Mouse (Mus musculus): ENCODE results near the gene Cops6. TPM values are rescaled to one million over a fixed set of nuclear protein-coding genes. Genes with fewer than 3 reads are reported as not detected.
A peak's percentile ranks its signal among the peaks of the same experiment; 100 is the strongest.

Gene Cops6
- polyA plus RNA-seq, 1 experiment from 2014 or later, result 348 TPM

GRCm38 (mm10) chr5:138199576-138199975 is 38.7 kb downstream of the Cops6 start:
- no peak for DNase-seq (ENCODE audit: extremely low spot score, low spot score)

DNA sequence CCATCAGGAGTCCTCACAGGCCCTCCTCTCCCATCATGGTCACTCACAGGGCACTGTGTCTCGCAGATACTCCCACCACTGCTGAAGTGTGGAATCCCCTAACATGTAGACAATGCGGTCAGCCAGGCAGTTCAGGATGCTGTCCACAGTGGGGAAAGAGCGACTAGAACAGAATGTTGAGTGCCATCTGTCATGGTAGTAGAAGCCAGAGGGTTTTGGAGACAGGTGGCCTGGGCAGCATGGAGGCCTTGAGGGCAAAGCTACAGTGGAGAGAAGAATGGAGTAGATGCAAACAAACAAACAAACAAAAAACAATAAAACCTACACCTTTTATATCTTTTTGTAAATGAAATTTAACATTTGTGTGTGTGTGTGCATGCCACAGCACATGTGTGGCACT is 41.2 kb downstream of the Cops6 start:
- peaks cover 14% of the 10 kb centered on the region; the same call in 1 of the 2 replicates for H3K9me3 ChIP-seq
- no peak for DNase-seq (ENCODE audit: extremely low spot score, low spot score)

More at GRCm38 (mm10) chr5:138199576-138199975, 38.7 kb downstream of the Cops6 start:
- H3K27me3 ChIP-seq (ENCODE audit: poor library complexity, severe bottlenecking), result no peaks in the 10 kb centered on the region
- no peak overlapping the region for H3K27ac ChIP-seq
- no peaks in the 10 kb centered on the region for H3K36me3 ChIP-seq (replicated peaks)
- H3K4me3 ChIP-seq, result no peak overlapping the region
- peaks cover 10% of the 10 kb centered on the region for H3K4me1 ChIP-seq
- 28% methylated on average over 1 of the region's 1 CpGs for WGBS
- H3K9me3 ChIP-seq, result peaks cover 7% of the 10 kb centered on the region; the same call in 1 of the 2 replicates

GRCm38 (mm10) chr5:138207253-138207652 is 46.4 kb downstream of the Cops6 start:
- no peaks in the 10 kb centered on the region for H3K4me1 ChIP-seq
- no peak for DNase-seq (ENCODE audit: extremely low spot score, low spot score)

More for the DNA sequence above, 41.2 kb downstream of the Cops6 start:
- 81% methylated on average over 3 of the region's 3 CpGs for WGBS
- H3K4me1 ChIP-seq, result no peaks in the 10 kb centered on the region
- H3K4me3 ChIP-seq, result no peak overlapping the region
- H3K27me3 ChIP-seq (ENCODE audit: poor library complexity, severe bottlenecking), result no peaks in the 10 kb centered on the region
- no peaks in the 10 kb centered on the region for H3K36me3 ChIP-seq (replicated peaks)
- H3K27ac ChIP-seq, result no peak overlapping the region

GRCm38 (mm10) chr5:138207873-138208272 is 47.0 kb downstream of the Cops6 start:
- no peak for DNase-seq (ENCODE audit: extremely low spot score, low spot score)
- no peak overlapping the region for H3K27ac ChIP-seq
- no peaks in the 10 kb centered on the region for H3K4me1 ChIP-seq
- no peak overlapping the region for H3K4me3 ChIP-seq
- H3K9me3 ChIP-seq, result peaks cover 23% of the 10 kb centered on the region; the same call in 1 of the 2 replicates
- 86% methylated on average over 4 of the region's 4 CpGs for WGBS
- H3K27me3 ChIP-seq (ENCODE audit: poor library complexity, severe bottlenecking), result no peaks in the 10 kb centered on the region
- no peaks in the 10 kb centered on the region for H3K36me3 ChIP-seq (replicated peaks)

More at GRCm38 (mm10) chr5:138207253-138207652, 46.4 kb downstream of the Cops6 start:
- Histone ChIP-seq H3K4me3 (no peak overlapping the region), H3K27ac (no peak overlapping the region), H3K27me3 (ENCODE audit: poor library complexity, severe bottlenecking) (no peaks in the 10 kb centered on the region), H3K9me3 (peaks cover 20% of the 10 kb centered on the region; the same call in 1 of the 2 replicates), H3K36me3 (replicated peaks) (no peaks in the 10 kb centered on the region)
- 95% methylated on average over 1 of the region's 1 CpGs for WGBS

MicroRNAs within 50 kb of the gene (microRNA counts, 519-probe panel; counts per million panel counts)
- microRNA mmu-miR-106b (6,015 counts per million, percentile 91 among the panel's probes with 10 or more counts), microRNA mmu-miR-25 (8,688 counts per million, percentile 99 among the panel's probes with 10 or more counts), microRNA mmu-miR-93 (6,775 counts per million, percentile 96 among the panel's probes with 10 or more counts)

Small RNA genes within 50 kb of the gene (microRNA-seq; reads per million reads assigned to microRNA genes)
- gene Mir106b (15,674 reads per million, percentile 97 among the genes with 10 or more reads in this experiment), gene Mir25 (1,446 reads per million, percentile 77 among the genes with 10 or more reads in this experiment), gene Mir93 (23,736 reads per million, percentile 99 among the genes with 10 or more reads in this experiment)

Other genes starting within 250 kb of the Cops6 start
- gene Cyp3a13, start 239.5 kb upstream of the Cops6 start, polyA plus RNA-seq (2016; fragmentation: Nextera tagmentation; extraction: Ambion mirVana), result not detected in 2 replicates
- gene Gjc3, start 198.0 kb upstream of the Cops6 start, polyA plus RNA-seq (2016; fragmentation: Nextera tagmentation; extraction: Ambion mirVana), result not detected in 2 replicates
- gene Azgp1, start 179.6 kb upstream of the Cops6 start, polyA plus RNA-seq (2016; fragmentation: Nextera tagmentation; extraction: Ambion mirVana), result not detected in 2 replicates
- not detected in 2 replicates for gene Smok3a, start 139.8 kb upstream of the Cops6 start, polyA plus RNA-seq (2016; fragmentation: Nextera tagmentation; extraction: Ambion mirVana)
- gene Smok3b, start 139.6 kb upstream of the Cops6 start, polyA plus RNA-seq (2016; fragmentation: Nextera tagmentation; extraction: Ambion mirVana), result not detected in 2 replicates
- not detected in 2 replicates for gene Smok3c, start 107.9 kb upstream of the Cops6 start, polyA plus RNA-seq (2016; fragmentation: Nextera tagmentation; extraction: Ambion mirVana)
- 25.2 and 25.3 TPM in 2 replicates for gene Zkscan1, start 76.0 kb upstream of the Cops6 start, polyA plus RNA-seq (2016; fragmentation: Nextera tagmentation; extraction: Ambion mirVana)
- 98.4 and 105 TPM in 2 replicates for gene Zscan21, start 44.2 kb upstream of the Cops6 start, polyA plus RNA-seq (2016; fragmentation: Nextera tagmentation; extraction: Ambion mirVana)
- 37.0 and 38.7 TPM in 2 replicates for gene Zfp113, start 5.3 kb upstream of the Cops6 start, polyA plus RNA-seq (2016; fragmentation: Nextera tagmentation; extraction: Ambion mirVana)
- 32.7 TPM in 2 replicates for gene Ap4m1, start 10.9 kb downstream of the Cops6 start, polyA plus RNA-seq (2016; fragmentation: Nextera tagmentation; extraction: Ambion mirVana)
- gene Mcm7, start 11.4 kb downstream of the Cops6 start, polyA plus RNA-seq (2016; fragmentation: Nextera tagmentation; extraction: Ambion mirVana), result 444 and 449 TPM in 2 replicates
- gene Taf6, start 26.4 kb downstream of the Cops6 start, polyA plus RNA-seq (2016; fragmentation: Nextera tagmentation; extraction: Ambion mirVana), result 151 and 155 TPM in 2 replicates
- gene Cnpy4, start 26.4 kb downstream of the Cops6 start, polyA plus RNA-seq (2016; fragmentation: Nextera tagmentation; extraction: Ambion mirVana), result 51.4 and 56.7 TPM in 2 replicates
- 8.9 and 10.4 TPM in 2 replicates for gene Mblac1, start 33.2 kb downstream of the Cops6 start, polyA plus RNA-seq (2016; fragmentation: Nextera tagmentation; extraction: Ambion mirVana)
- not detected in 2 replicates for gene Nxpe5, start 64.8 kb downstream of the Cops6 start, polyA plus RNA-seq (2016; fragmentation: Nextera tagmentation; extraction: Ambion mirVana)
- gene Lamtor4, start 94.4 kb downstream of the Cops6 start, polyA plus RNA-seq (2016; fragmentation: Nextera tagmentation; extraction: Ambion mirVana), result 38.9 and 41.5 TPM in 2 replicates
- gene BC037034, start 103.0 kb downstream of the Cops6 start, polyA plus RNA-seq (2016; fragmentation: Nextera tagmentation; extraction: Ambion mirVana), result 5.3 and 5.5 TPM in 2 replicates
- 3.1 and 3.9 TPM in 2 replicates for gene Gal3st4, start 111.8 kb downstream of the Cops6 start, polyA plus RNA-seq (2016; fragmentation: Nextera tagmentation; extraction: Ambion mirVana)
- 0.09 TPM in 2 replicates for gene Gm43720, start 118.9 kb downstream of the Cops6 start, polyA plus RNA-seq (2016; fragmentation: Nextera tagmentation; extraction: Ambion mirVana)
- 34.8 and 36.7 TPM in 2 replicates for gene Gpc2, start 118.9 kb downstream of the Cops6 start, polyA plus RNA-seq (2016; fragmentation: Nextera tagmentation; extraction: Ambion mirVana)
- gene Stag3, start 119.2 kb downstream of the Cops6 start, polyA plus RNA-seq (2016; fragmentation: Nextera tagmentation; extraction: Ambion mirVana), result 3.8 and 4.1 TPM in 2 replicates
- not detected in 2 replicates for gene Pvrig, start 180.9 kb downstream of the Cops6 start, polyA plus RNA-seq (2016; fragmentation: Nextera tagmentation; extraction: Ambion mirVana)

Measured in forebrain, embryonic 10.5 days (tissue).